Mouse (Mus musculus): ENCODE results near the gene Ezr. TPM values are rescaled to one million over a fixed set of nuclear protein-coding genes. Genes with fewer than 3 reads are reported as not detected.
"Not testable (repeated sequence)": the region's sequence is repeated elsewhere in the genome, so short reads cannot be mapped to it uniquely, and the experiment has no call there.

The Ezr gene
- polyA plus RNA-seq, 1 experiment = 35.9 TPM

DNA sequence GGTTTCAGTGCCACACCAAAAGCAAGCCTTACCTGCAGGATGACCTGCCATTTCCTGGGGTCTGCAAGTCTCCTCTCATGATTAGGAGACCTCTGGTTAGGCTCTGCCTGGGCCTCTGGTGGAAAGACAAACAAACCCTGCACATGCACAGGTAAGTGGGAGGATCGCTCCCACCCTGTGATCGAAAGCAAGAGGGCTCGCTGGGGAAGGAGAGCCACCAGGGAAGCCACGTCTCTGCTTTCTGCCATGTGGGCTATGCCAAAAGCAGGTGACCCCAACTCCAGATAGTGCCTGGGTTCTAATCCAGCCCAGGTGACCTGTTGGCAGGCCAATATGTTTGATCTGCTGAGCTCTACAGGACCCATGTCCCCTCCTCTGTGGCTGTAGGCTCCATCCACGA lies 76.1 kb downstream of the Ezr start:
- H3K4me2 ChIP-seq (ENCODE audit: low read depth); H3K79me2 ChIP-seq (ENCODE audit: control insufficient read depth, insufficient read depth); H3K27me3 ChIP-seq (ENCODE audit: control insufficient read depth, insufficient read depth, insufficient read length); H3ac ChIP-seq (ENCODE audit: control insufficient read depth, insufficient read length); H3K4me3 ChIP-seq; H3K36me3 ChIP-seq (ENCODE audit: control insufficient read depth, insufficient read depth): not testable (repeated sequence)

DNA sequence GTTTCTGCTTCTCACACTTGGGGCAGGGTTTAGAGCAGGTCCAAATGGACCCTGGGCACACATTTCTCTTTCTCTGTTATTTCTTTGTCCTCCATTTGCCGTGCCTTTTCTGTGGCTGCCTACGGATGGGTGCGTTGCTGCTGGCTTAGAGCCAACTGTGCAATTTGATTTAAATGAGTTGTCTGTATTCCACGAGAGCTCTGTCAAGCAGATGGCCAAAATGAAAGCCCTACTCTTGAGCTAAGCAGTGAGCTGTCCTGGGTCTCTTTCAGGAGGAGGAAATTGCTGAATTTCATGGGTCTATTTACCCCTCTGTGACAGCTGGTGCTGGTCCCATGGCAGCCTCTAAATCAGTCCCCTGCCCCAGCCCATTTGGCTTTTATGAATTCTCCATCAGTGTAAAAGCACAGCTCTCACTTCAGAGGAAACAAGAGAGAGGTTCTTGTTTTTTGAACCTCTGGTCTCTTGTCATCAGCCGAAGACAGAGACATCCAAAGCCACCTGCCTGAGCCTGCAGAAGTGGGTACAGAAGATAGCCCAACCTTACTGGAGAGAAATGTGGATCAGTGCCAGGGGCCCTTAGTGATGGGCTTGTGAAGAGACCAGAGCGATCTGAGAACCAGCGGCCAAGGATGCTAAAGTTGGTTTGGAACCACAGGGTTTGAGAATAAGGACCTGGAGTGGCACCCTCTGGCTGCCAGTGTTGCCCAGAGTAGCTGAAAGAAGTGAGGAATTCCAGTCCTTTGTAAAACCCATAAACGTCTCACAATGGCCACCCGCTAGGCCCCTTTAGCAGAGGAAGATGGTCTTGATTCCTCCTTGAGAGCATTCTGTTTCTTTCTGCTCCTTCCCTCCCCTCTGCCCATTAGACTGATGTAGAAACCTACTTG lies 79.0 kb downstream of the Ezr start:
- H3K4me2 ChIP-seq (ENCODE audit: low read depth); H3K4me3 ChIP-seq; H3K79me2 ChIP-seq (ENCODE audit: control insufficient read depth, insufficient read depth); H3ac ChIP-seq (ENCODE audit: control insufficient read depth, insufficient read length); H3K27me3 ChIP-seq (ENCODE audit: control insufficient read depth, insufficient read depth, insufficient read length); H3K36me3 ChIP-seq (ENCODE audit: control insufficient read depth, insufficient read depth): not testable (repeated sequence)

DNA sequence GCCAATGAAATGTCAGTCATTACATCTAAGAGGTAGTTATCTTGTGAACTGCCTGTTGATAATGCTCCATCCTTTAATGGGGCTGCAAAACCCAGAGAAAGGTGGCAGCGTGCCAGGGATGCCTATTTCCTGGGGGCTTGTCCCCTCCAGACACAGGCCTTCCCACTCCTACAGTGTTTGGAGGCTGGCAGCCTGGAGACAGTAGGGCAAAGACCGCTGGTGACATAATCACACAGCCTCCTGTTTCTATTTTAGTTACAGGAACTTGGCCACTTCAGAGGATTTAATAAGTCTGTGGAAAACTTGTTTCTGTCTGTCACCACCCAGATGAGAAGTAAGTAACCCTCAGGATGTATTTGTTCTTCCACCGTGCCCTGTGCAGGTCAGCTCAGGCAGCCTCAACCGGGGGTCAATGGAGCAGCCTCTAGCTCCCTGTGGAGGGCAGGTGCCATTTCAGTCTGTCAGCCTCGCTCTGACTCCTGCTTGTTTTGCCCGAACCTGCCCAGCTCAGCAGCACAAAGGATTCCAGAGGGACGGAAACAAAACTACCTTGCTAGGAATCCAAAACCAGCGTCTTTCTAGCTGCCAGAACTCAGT lies 79.9 kb downstream of the Ezr start:
- H3K79me2 ChIP-seq (ENCODE audit: control insufficient read depth, insufficient read depth); H3K4me2 ChIP-seq (ENCODE audit: low read depth); H3K4me3 ChIP-seq; H3K36me3 ChIP-seq (ENCODE audit: control insufficient read depth, insufficient read depth); H3ac ChIP-seq (ENCODE audit: control insufficient read depth, insufficient read length); H3K27me3 ChIP-seq (ENCODE audit: control insufficient read depth, insufficient read depth, insufficient read length): not testable (repeated sequence)

DNA sequence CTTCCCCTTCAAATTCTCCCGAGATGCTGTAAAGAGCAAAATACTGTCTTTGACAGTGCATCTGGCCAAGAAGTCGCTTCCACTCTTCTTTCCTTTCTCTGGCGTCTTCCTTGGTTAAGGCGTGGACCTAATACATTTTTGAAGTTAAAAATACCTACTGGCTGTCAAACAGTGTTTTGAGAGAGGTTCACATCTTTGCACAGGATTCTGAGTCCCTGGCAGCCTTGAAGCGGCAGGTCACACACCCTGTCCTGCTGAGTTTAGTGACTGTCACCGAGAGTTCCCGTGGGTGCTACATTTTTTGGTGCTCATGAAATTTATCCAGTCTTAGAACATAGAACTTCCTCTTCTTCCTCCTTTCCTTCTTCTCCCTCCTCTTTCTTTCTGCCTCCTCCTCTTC lies 82.5 kb downstream of the Ezr start:
- not testable (repeated sequence) for H3K4me2 ChIP-seq (ENCODE audit: low read depth); H3K79me2 ChIP-seq (ENCODE audit: control insufficient read depth, insufficient read depth); H3K27me3 ChIP-seq (ENCODE audit: control insufficient read depth, insufficient read depth, insufficient read length); H3K36me3 ChIP-seq (ENCODE audit: control insufficient read depth, insufficient read depth); H3ac ChIP-seq (ENCODE audit: control insufficient read depth, insufficient read length); H3K4me3 ChIP-seq

DNA sequence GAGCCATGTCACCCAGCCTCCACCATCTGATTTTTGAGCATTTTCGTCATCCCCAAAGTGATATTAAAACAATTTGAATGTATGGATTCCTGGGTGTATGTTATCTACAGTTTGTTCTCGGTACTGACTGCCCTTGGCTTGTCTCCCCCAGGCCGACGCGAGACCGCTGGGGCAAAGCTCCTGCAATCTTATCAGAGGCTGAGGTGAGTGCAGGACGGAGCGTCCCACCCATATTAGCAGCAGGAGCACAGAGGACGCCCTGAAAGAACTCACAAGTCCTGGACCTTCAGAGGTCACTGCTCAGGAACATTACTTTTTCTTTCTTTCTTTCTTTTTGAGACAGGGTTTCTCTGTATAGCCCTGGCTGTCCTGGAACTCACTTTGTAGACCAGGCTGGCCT lies 83.1 kb downstream of the Ezr start:
- not testable (repeated sequence) for H3ac ChIP-seq (ENCODE audit: control insufficient read depth, insufficient read length); H3K27me3 ChIP-seq (ENCODE audit: control insufficient read depth, insufficient read depth, insufficient read length); H3K4me3 ChIP-seq; H3K36me3 ChIP-seq (ENCODE audit: control insufficient read depth, insufficient read depth); H3K4me2 ChIP-seq (ENCODE audit: low read depth); H3K79me2 ChIP-seq (ENCODE audit: control insufficient read depth, insufficient read depth)

DNA sequence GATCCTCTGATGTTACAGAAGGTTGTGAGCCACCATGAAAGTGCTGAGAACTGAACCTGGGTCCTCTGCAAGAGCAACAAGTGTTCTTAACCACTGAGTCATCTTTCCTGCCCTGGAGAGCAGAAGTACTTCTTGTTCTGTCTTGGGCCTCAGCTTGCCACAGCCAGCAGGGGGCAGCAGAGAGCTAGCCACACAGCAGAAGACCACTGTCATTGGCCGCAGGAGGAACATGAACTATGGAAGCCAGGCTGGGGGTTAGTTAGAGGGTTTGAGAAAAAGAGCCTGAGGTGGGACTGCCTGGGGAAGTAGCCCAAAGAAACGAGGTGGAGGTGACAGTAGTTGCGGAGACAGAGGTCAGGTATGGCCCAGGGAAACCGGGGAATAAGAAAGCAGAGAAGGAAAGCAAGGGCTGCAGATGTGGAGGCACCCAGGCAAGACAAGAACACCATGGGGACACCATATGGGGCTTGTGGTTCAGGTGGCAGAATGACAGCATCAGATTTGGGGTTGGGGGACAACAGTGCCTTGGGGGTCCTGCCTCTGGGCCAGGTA lies 85.3 kb downstream of the Ezr start:
- H3K36me3 ChIP-seq (ENCODE audit: control insufficient read depth, insufficient read depth); H3K4me2 ChIP-seq (ENCODE audit: low read depth); H3K27me3 ChIP-seq (ENCODE audit: control insufficient read depth, insufficient read depth, insufficient read length); H3K4me3 ChIP-seq; H3ac ChIP-seq (ENCODE audit: control insufficient read depth, insufficient read length); H3K79me2 ChIP-seq (ENCODE audit: control insufficient read depth, insufficient read depth): not testable (repeated sequence)

DNA sequence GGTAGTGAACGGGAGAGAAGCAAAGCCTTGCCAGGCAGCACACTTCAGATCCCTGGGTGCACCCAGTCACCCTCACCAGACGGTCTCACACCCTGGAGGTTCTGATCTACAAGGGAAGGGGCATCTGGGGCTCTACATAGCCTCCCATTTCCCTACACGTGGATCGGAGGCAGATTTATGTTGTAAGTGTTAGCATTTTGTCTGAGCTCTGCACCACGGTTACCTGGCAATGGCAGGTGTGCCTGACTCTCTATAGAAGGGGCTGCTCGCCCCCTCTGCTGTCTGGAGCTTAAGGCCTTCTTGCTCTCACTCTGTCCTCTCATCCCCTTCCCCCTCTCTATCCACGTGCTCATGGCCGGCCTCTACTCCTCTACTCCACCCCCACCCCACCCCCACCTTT lies 86.1 kb downstream of the Ezr start:
- not testable (repeated sequence) for H3ac ChIP-seq (ENCODE audit: control insufficient read depth, insufficient read length); H3K4me3 ChIP-seq; H3K79me2 ChIP-seq (ENCODE audit: control insufficient read depth, insufficient read depth); H3K36me3 ChIP-seq (ENCODE audit: control insufficient read depth, insufficient read depth); H3K4me2 ChIP-seq (ENCODE audit: low read depth); H3K27me3 ChIP-seq (ENCODE audit: control insufficient read depth, insufficient read depth, insufficient read length)

DNA sequence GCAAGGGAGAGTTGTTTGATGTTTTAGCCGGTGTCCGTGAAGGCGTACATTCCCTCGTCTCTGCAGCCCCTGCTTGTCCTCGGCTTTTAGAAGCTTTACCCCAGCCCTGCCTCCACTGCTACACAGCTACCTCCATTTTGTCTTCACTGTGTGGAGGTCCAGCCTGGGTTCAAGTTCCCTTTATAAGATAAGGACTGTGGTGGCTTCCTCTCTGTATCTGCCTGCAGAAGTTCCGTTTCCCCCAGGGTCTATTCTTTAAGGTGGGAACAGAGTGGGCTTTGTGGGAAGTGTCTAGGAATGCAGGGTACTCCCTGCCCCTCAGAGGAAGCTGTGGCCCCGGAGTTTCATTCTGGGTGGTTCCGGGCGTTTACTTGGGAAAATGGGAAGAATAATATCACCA lies 86.9 kb downstream of the Ezr start:
- not testable (repeated sequence) for H3K36me3 ChIP-seq (ENCODE audit: control insufficient read depth, insufficient read depth); H3K79me2 ChIP-seq (ENCODE audit: control insufficient read depth, insufficient read depth); H3ac ChIP-seq (ENCODE audit: control insufficient read depth, insufficient read length); H3K4me3 ChIP-seq; H3K4me2 ChIP-seq (ENCODE audit: low read depth); H3K27me3 ChIP-seq (ENCODE audit: control insufficient read depth, insufficient read depth, insufficient read length)

DNA sequence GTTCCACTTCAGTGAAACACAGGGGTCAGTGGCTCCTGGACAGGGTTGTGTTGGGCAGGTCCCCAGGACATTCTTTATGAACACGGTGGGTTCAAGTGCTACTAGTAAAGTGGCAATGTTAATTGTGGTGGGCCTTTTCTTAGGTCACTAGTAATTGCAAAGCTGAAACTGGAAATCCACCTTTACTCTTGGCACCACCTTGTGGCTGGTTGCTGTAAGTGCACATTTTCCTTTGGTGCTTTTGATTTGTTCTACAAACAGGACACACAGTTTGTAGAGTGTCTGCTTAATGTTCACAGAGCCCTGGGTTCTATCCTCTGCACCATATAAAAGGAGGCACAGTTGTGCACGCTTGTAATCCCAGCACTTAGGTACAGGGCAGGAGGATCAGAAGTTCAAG lies 91.0 kb downstream of the Ezr start:
- H3ac ChIP-seq (ENCODE audit: control insufficient read depth, insufficient read length) = not testable (repeated sequence)

DNA sequence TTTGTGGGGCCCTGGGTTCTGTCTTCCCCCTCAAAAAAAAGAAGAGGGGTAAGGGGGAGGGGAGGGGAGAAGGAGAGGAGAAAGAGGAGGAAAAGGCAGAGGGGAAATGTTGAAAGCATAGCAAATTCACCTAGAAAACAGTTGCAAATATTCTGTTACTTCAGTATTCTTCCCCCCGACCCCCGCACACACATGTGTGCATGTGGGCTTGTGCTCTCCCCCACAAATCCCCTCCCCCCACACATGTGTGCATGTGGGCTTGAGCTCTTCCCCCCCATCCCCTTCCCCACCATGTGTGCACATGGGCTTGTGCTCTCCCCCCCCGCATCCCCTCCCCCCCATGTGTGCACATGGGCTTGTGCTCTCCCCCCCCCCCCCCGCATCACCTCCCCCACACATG lies 93.2 kb downstream of the Ezr start:
- H3K79me2 ChIP-seq (ENCODE audit: control insufficient read depth, insufficient read depth); H3ac ChIP-seq (ENCODE audit: control insufficient read depth, insufficient read length); H3K36me3 ChIP-seq (ENCODE audit: control insufficient read depth, insufficient read depth); H3K4me2 ChIP-seq (ENCODE audit: low read depth); H3K4me3 ChIP-seq; H3K27me3 ChIP-seq (ENCODE audit: control insufficient read depth, insufficient read depth, insufficient read length): not testable (repeated sequence)

More for the DNA sequence above, 91.0 kb downstream of the Ezr start:
- H3K79me2 ChIP-seq (ENCODE audit: control insufficient read depth, insufficient read depth); H3K4me3 ChIP-seq; H3K36me3 ChIP-seq (ENCODE audit: control insufficient read depth, insufficient read depth); H3K27me3 ChIP-seq (ENCODE audit: control insufficient read depth, insufficient read depth, insufficient read length); H3K4me2 ChIP-seq (ENCODE audit: low read depth): not testable (repeated sequence)

Other genes starting within 250 kb of the Ezr start
- 11.4 TPM for gene Dynlt1c, start 181.1 kb downstream of the Ezr start, polyA plus RNA-seq (2012; fragmentation: generic; extraction: Trizol)
- 198 TPM for gene Dynlt1f, start 126.9 kb downstream of the Ezr start, polyA plus RNA-seq (2012; fragmentation: generic; extraction: Trizol)
- gene Sytl3, start 123.7 kb downstream of the Ezr start, polyA plus RNA-seq (2012; fragmentation: generic; extraction: Trizol) = not detected
- gene Rsph3b, start 165.9 kb upstream of the Ezr start, polyA plus RNA-seq (2012; fragmentation: generic; extraction: Trizol) = 19.8 TPM
- 12.2 TPM for gene Tagap1, start 178.4 kb upstream of the Ezr start, polyA plus RNA-seq (2012; fragmentation: generic; extraction: Trizol)
- gene Rnaset2b, start 187.8 kb upstream of the Ezr start, polyA plus RNA-seq (2012; fragmentation: generic; extraction: Trizol) = 194 TPM
- not detected for gene Gm49721, start 196.1 kb upstream of the Ezr start, polyA plus RNA-seq (2012; fragmentation: generic; extraction: Trizol)
- not detected for gene Gm1604a, start 242.8 kb upstream of the Ezr start, polyA plus RNA-seq (2012; fragmentation: generic; extraction: Trizol)